Mouse (Mus musculus) ES-CJ7 (cell line): ENCODE measurements around the gene Tceal3.
"Not testable (repeated sequence)": the region's sequence is repeated elsewhere in the genome, so short reads cannot be mapped to it uniquely, and the experiment has no call there.

Experiments
- DNase-seq: peaks from one replicate; pipeline ENCODE4 v3.0.0; 2011; ENCODE audit warnings: low read depth, low spot score

Tceal3 gene

GRCm38 (mm10) chrX:136707446-136708167, 117.0 kb downstream of the Tceal3 start, which contains the start of gene Tceal1:
TSS of gene Tceal1 (plus strand) at chrX:136707982.
- peak; percentile 41 for DNase-seq

- DNase-seq: peak; percentile 57
These were observed 117.6 kb downstream of the Tceal3 start for GRCm38 (mm10) chrX:136708168-136708681.

- DNase-seq: peak; percentile 14
These were observed 118.1 kb downstream of the Tceal3 start for GRCm38 (mm10) chrX:136708782-136709181.

GRCm38 (mm10) chrX:136714742-136715474, 124.3 kb downstream of the Tceal3 start:
- DNase-seq: not testable (repeated sequence)
